Mouse (Mus musculus) ovary, postnatal 14 days (tissue): ENCODE data around the gene Srpr.

Experiments
- DNase-seq: peaks from one replicate; pipeline ENCODE4 v3.0.0; 2022; ENCODE audit warnings: low spot score

Gene Srpr

GRCm38 (mm10) chr9:35188700-35189099 lies 11.3 kb upstream of the Srpr start:
- DNase-seq = no peak

DNA sequence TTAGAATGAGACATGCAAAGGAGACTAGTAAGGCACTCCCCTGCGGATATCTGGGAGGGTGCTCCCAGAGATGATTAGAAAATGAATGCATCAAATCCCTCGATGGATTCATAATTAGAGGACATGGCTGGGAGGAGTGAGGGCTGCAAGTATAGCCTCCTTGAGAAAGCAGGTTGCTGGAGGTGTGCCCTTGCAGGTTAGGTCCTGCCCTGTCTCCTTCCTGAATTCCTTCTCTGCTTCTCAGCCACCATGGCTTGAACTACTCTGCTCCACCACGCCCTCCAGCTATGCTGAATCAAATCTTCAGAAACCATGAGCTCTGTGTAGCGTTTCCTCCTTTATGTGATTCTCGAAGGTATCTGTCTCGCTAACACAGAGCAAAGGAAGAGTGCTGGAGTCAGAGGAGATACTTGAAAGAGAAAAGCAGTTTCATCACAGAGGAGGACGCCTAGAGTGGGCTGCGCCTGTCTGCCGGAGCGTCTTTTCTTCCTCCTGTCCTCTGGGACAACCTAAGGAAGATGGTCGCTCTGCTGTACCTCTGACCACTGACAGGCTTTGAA lies 6.9 kb upstream of the Srpr start:
- DNase-seq = no peak

GRCm38 (mm10) chr9:35194048-35194447 lies 5.9 kb upstream of the Srpr start:
- DNase-seq = no peak

GRCm38 (mm10) chr9:35197625-35198024 lies 2.4 kb upstream of the Srpr start:
- no peak for DNase-seq

GRCm38 (mm10) chr9:35198351-35198750 lies 1.6 kb upstream of the Srpr start:
- no peak for DNase-seq

- DNase-seq = peak; percentile 23
These were observed 817 bp upstream of the Srpr start for GRCm38 (mm10) chr9:35198945-35199771.

DNA sequence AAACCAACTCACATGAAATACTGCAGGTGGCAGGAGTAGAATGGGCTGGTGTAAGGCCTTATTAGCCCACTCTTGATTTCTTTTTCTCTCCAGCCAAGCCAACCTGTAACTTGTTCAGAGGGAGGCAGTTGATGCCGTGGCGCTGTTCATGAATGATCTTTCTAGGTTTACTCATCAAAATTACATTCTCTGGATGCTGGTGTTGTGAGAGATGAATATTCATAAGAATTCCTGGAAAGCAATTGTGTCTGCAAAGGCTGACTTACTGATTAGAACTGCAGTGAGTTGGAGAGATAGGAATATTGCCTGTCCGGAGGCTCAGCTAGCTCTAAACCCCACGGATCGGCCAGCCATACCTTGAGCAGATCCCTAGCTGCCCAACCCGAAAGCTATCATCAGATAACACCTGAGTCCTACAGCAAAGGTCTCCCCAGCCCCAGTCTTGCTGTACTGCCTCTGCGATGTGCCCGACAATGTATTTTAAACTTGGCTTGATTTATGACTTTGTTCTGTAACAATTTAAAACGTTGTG lies 620 bp downstream of the Srpr start:
- no peak for DNase-seq

- DNase-seq = no peak
These were observed 3.6 kb downstream of the Srpr start for GRCm38 (mm10) chr9:35203536-35203935.

- no peak for DNase-seq
These were observed 4.4 kb downstream of the Srpr start for GRCm38 (mm10) chr9:35204421-35204820.

DNA sequence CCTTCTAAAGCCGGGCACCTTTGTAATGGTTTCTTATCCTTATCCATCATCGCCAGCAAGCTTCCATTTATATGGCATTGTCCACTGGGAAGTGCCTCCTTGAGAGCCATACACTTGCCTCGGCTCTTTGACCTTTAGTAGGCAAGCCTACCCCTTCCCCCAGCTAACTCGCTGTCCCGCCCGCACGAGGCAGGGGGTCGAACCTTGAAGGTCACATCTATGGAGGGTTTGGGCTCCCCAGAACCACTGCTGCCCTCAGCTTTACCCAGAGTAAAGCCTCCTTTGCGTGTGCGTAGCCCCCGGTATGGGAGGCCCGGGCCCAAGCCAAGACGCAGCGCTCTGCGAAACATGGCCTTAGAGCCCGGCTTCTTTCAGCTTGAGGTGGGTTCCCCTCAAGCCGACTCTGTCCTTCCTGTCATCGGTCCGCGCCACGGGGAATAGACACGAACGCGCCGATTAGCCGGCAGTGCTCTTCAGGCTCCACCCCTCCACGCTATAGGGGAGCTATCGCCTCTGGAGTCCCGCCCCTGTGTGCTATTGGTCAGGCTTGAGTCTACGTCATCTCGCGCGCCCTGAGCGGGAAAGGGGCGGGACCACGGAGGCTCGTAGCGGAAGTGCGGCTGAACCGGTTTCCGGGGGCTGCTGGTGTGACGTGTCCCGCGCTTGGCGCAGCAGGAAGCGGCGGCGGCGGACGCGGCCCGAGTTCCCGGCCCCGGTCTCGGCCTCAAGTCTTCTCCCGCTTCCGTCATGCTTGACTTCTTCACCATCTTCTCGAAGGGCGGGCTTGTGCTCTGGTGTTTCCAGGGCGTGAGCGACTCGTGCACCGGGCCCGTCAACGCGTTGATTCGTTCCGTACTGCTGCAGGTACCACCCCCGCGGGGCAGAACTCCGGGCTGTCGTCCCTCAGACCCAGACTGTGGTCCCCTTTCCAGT lies 10.8 kb downstream of the Srpr start, which contains the start of gene Foxred1:
Gene Foxred1, minus strand, starts transcription at position 514 of the 933 bp plus-strand sequence.
- peak; percentile 98 for DNase-seq

DNA sequence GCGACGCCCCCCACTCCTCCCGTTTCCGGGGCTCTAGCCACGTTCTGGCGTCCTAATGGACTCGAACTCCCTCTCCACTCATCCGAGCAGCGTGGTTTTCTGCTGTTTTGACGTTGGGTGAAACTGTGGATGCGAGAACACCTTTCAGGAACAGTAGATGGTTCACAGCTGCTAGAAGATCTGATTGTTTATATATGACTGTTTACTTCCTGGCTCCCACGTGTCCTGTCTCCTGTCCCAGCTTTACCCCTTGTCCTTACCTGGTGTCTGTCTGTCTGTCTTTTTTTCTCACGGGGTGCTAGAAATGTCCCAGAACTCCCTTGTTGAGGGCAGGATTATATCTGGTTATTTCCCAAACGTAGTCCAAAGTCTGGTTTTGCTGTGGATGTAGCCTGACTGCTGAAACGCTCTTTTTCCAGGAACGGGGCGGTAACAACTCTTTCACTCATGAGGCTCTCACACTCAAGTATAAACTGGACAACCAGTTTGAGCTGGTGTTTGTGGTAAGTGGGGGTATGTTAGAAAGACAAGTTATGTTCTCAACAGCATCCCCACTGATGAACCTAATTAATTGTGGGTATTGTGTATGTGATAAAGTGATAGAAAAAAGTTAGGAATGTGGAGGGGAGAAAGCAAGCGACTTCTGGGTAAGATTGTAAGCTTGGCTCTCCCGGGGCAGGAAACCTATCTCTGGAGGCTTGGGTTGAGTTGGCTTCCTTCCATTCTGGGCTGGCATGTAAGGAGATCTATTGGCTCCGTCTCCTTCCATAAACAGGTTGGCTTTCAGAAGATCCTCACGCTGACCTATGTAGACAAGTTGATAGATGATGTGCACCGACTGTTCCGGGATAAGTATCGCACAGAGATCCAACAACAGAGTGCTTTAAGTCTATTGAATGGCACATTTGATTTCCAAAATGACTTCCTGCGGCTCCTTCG lies 11.9 kb downstream of the Srpr start:
- DNase-seq = no peak

- DNase-seq = no peak
These were observed 18.0 kb downstream of the Srpr start for GRCm38 (mm10) chr9:35217963-35218362.

GRCm38 (mm10) chr9:35223466-35223865 lies 23.5 kb downstream of the Srpr start:
- no peak for DNase-seq

GRCm38 (mm10) chr9:35228671-35229070 lies 28.7 kb downstream of the Srpr start:
- DNase-seq = no peak

DNA sequence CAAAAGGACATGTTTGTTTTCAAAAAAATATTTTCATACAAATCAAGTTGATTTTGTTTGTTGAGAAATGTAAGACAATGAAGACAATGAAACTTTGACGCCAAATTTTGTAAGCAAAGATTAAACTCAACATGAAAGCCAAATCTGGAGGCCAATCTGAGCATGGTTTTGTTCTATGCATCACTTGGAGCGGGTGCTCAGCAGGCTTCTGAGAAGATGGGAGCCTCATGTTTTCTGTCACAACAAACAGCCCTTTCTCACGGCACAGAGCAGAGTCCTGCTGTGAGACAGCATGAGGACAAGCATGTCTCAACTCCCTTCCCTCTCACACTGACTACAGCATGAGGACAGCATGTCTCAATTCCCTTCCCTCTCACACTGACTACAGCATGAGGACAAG lies 36.0 kb downstream of the Srpr start:
- DNase-seq = no peak

- DNase-seq = no peak
These were observed 38.4 kb downstream of the Srpr start for GRCm38 (mm10) chr9:35238371-35238770.

DNA sequence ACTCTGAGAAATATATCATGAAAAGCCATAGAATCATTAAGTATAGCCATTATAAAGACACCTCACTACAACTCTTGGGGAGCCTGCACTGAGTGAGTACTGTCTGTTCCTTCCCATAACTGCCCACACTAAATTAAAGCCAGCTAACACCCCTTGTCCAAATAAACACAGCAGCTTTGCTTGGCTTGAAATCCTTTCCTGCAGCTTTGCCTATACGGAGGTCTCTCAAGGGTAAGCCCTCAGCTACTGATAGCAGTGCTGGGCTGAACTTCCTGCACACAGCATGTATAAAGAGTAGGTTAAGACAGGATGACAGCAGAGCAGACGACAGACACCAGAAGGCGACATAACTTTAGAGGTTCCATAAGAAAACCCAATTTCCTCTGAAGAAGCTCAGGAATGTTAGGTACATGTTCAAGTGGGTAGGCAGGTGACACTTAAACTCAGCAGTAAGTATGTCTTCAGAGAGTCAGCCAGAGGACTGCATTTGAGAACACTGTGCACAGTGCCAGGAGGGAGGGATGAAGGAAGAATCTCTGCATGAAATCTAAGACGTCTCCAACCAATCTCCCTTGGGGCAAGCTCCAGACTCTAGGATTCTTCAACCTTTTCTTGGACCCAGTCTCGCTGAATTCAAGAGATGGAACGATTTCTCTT lies 39.1 kb downstream of the Srpr start:
- DNase-seq = no peak

DNA sequence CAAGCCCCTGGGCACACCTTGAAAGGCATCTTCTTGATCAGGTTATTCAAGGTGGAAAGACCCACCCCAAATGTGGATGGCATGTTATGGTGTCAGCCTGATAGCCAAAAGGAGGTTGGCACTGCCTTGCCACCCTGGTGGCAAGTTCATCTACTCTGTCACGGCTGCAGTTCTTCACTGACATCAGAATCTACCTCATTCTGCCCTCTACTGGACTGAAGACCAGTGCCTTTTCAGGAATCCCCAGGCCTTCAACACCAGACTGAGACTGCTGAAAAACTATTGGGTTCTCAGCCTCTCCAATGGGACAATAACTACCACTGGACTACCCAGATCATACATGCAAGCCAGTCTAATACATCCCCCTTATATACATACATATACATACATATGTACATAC lies 39.8 kb downstream of the Srpr start:
- no peak for DNase-seq

GRCm38 (mm10) chr9:35247405-35247804 lies 47.4 kb downstream of the Srpr start:
- DNase-seq = no peak

DNA sequence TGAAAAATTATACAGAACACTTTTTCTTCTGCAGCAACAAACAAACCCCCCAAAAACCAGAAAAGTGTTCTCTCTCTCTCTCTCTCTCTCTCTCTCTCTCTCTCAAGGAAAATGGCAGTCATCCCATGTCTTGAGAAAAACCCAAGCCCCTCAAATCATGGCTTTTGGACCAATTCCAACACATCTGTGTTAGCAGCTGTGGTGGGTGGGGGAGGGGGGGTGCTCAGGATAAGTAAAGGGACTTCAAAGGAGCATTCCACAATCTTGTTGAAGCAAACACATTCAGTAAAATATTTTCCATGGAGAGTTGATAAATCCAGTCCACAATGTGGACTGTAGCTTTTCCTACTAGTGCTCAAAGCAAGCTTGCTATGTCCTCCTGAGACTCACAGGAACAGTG lies 49.5 kb downstream of the Srpr start:
- no peak for DNase-seq

DNA sequence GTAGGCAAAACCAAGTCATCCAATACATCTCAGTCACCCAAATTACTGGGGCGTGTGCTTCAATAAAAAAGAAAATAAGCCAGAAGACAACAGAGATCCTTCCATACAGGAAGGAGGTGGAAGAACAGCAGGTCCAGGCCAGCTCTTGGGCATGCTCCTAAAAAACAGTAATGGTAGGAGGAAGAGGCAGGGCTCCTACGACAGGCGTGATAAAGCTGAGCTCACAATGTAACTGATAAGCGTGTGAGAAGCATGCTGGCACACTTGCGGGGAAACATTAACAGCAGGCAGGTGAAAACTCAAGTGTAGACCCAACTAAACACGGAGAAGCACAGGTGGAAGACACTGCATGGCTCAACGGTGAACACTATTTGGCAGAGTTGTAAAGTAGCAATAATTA lies 57.4 kb downstream of the Srpr start:
- no peak for DNase-seq
